Mouse (Mus musculus): ENCODE data around the gene Inpp4b.

DNA sequence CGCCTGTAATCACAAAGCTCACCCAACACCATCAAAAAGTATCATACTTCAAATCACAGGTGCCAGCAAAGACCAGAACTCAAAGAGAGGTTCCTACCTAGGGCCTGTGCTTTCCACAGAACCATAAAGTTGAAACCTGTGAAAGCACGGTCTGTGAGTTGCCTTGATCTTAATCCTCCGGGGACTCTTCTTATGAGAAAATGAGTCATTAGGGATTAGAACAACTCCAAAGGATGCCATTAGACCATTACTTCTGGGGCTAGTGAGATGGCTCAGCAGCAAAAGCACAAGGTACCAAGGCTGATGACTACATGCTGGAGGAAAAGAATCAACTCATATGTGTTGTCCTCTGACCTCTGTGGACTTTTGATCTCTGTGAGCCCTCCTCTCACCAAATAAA is 121.4 kb downstream of the Inpp4b start:
- TF ChIP-seq CTCF (IDR thresholded peaks at IDR 0.05), result no peak
- no peak for TF ChIP-seq EP300 (IDR thresholded peaks at IDR 0.05)

All from lung, postnatal 0 days (tissue).